Mouse (Mus musculus) G1E (cell line): Measurements from ENCODE around the gene 3110009E18Rik.

Experiments used
- CTCF ChIP-seq: IDR thresholded peaks from 2 replicates; pipeline ENCODE4 v1.5.1; 2012; ENCODE audit warnings: low read depth, low read length, inconsistent platforms, mixed read lengths
- GATA1 ChIP-seq: IDR thresholded peaks from 2 replicates; pipeline ENCODE4 v1.6.1; 2012; ENCODE audit warnings: borderline replicate concordance, low read length, inconsistent platforms, mixed read lengths
- GATA2 ChIP-seq: IDR thresholded peaks from 2 replicates; pipeline ENCODE4 v1.6.1; 2012; ENCODE audit warnings: low read depth, low read length, inconsistent platforms, borderline replicate concordance
- POLR2AphosphoS5 ChIP-seq: IDR thresholded peaks from 2 replicates; pipeline ENCODE4 v1.6.1; 2012; ENCODE audit warnings: low read depth, low read length, inconsistent platforms; ENCODE audit not compliant: insufficient replicate concordance
- TAL1 ChIP-seq: conservative IDR thresholded peaks from 2 replicates; pipeline ENCODE4 v1.6.1; 2012; ENCODE audit warnings: low read depth, low read length, inconsistent platforms, mixed read lengths

GRCm38 (mm10) chr1:120187059-120187458 lies 66.1 kb downstream of the 3110009E18Rik start:
- no peak for TF ChIP-seq CTCF
- no peak for TF ChIP-seq GATA2
- TF ChIP-seq POLR2AphosphoS5 = no peak
- TF ChIP-seq GATA1 = no peak
- no peak for TF ChIP-seq TAL1
